Mouse (Mus musculus): ENCODE data around the gene Prrx2. TPM values are rescaled to one million over a fixed set of nuclear protein-coding genes. Genes with fewer than 3 reads are reported as not detected.

Prrx2 gene
- total RNA-seq (2021): 1 to 10 TPM; 2.8 to 3.3 TPM
- long read RNA-seq, experiment 1, partial matches to known transcripts: 0 of 5 reads
- long read RNA-seq, experiment 1, other reads (novel, unspliced or antisense): 1 of 5 reads
- long read RNA-seq, experiment 2, partial matches to known transcripts: 0 of 5 reads
- long read RNA-seq, experiment 2, other reads (novel, unspliced or antisense): 0 of 5 reads

GRCm38 (mm10) chr2:30834373-30835022, at the start of gene Prrx2:
TSS of gene Prrx2 (plus strand) at chr2:30834972.
- no peak for DNase-seq (ENCODE audit: low spot score in 2 of 2)

GRCm38 (mm10) chr2:30787466-30787865, 47.3 kb upstream of the Prrx2 start:
- DNase-seq (ENCODE audit: low spot score in 2 of 2): no peak

GRCm38 (mm10) chr2:30792061-30792460, 42.7 kb upstream of the Prrx2 start:
- no peak for DNase-seq (ENCODE audit: low spot score in 2 of 2)

GRCm38 (mm10) chr2:30794179-30795108, 40.3 kb upstream of the Prrx2 start:
- peak; percentile 94 to 98 for DNase-seq (ENCODE audit: low spot score in 2 of 2)

GRCm38 (mm10) chr2:30795271-30795888, 39.4 kb upstream of the Prrx2 start:
- no peak for DNase-seq (ENCODE audit: low spot score in 2 of 2)

GRCm38 (mm10) chr2:30795889-30796275, 38.9 kb upstream of the Prrx2 start:
- DNase-seq (ENCODE audit: low spot score in 2 of 2): no peak

- peak in 1 of 2 experiments; percentile 62 for DNase-seq (ENCODE audit: low spot score in 2 of 2)
These were observed 38.4 kb upstream of the Prrx2 start for GRCm38 (mm10) chr2:30796382-30796781.

- no peak for DNase-seq (ENCODE audit: low spot score in 2 of 2)
These were observed 35.3 kb upstream of the Prrx2 start for GRCm38 (mm10) chr2:30799456-30799855.

- DNase-seq (ENCODE audit: low spot score in 2 of 2): no peak
These were observed 34.1 kb upstream of the Prrx2 start for GRCm38 (mm10) chr2:30800671-30801066.

- DNase-seq (ENCODE audit: low spot score in 2 of 2): no peak
These were observed 33.5 kb upstream of the Prrx2 start for GRCm38 (mm10) chr2:30801067-30801852.

- no peak for DNase-seq (ENCODE audit: low spot score in 2 of 2)
These were observed 31.2 kb upstream of the Prrx2 start, which contains the start of gene 1700001O22Rik for GRCm38 (mm10) chr2:30803604-30804003. TSS of gene 1700001O22Rik (minus strand) at chr2:30803661.

GRCm38 (mm10) chr2:30805983-30806382, 28.8 kb upstream of the Prrx2 start:
- DNase-seq (ENCODE audit: low spot score in 2 of 2): no peak

GRCm38 (mm10) chr2:30807147-30807647, 27.6 kb upstream of the Prrx2 start:
- no peak for DNase-seq (ENCODE audit: low spot score in 2 of 2)

GRCm38 (mm10) chr2:30807648-30808295, 27.0 kb upstream of the Prrx2 start, which contains the start of gene Ntmt1:
TSS of gene Ntmt1 (plus strand) at chr2:30807826.
- peak; percentile 92 to 99 for DNase-seq (ENCODE audit: low spot score in 2 of 2)

- no peak for DNase-seq (ENCODE audit: low spot score in 2 of 2)
These were observed 26.5 kb upstream of the Prrx2 start for GRCm38 (mm10) chr2:30808296-30808655.

GRCm38 (mm10) chr2:30809503-30809902, 25.3 kb upstream of the Prrx2 start:
- DNase-seq (ENCODE audit: low spot score in 2 of 2): no peak

GRCm38 (mm10) chr2:30810573-30810972, 24.2 kb upstream of the Prrx2 start:
- DNase-seq (ENCODE audit: low spot score in 2 of 2): no peak

- no peak for DNase-seq (ENCODE audit: low spot score in 2 of 2)
These were observed 18.4 kb upstream of the Prrx2 start for GRCm38 (mm10) chr2:30816383-30816782.

GRCm38 (mm10) chr2:30819873-30820272, 14.9 kb upstream of the Prrx2 start:
- DNase-seq (ENCODE audit: low spot score in 2 of 2): no peak

GRCm38 (mm10) chr2:30821073-30821472, 13.7 kb upstream of the Prrx2 start:
- no peak for DNase-seq (ENCODE audit: low spot score in 2 of 2)

Measured in adrenal gland, postnatal 4 days (tissue).